Mouse (Mus musculus): ENCODE data around the gene Ppp4r1.

- TF ChIP-seq CTCF (IDR thresholded peaks at IDR 0.05; ENCODE audit: control insufficient read depth, insufficient read depth, insufficient replicate concordance, low read depth, low read length) (no peak), POLR2A (IDR thresholded peaks at IDR 0.05; ENCODE audit: control insufficient read depth, low read depth, low read length) (no peak)
Observed at GRCm38 (mm10) chr17:65749803-65750202, 32.6 kb upstream of the Ppp4r1 start.

Measured in testis, adult 2 months (tissue).